Mouse (Mus musculus): Measurements from ENCODE around the gene C9.

C9 gene

DNA sequence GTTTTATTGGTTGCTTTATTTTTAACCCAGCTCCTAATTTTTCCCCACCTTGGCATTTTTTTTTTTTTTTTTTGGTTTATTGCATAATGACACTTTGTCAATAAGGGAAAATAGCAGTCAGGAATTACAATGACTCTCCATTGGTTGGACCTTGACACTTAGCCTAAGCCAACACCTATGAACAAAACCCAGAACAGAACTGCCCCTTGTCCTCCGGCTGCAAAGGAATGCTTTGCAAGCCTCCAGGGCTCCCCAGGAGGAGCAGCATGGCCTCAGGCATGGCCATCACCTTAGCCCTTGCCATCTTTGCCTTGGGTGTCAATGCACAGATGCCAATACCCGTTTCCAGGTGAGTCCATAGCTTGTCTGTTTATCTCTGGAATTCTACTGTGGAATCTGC is at the start of gene C9:
C9 (plus strand) TSS at position 193 of the 400 bp plus-strand sequence.
- no peak for DNase-seq

DNA sequence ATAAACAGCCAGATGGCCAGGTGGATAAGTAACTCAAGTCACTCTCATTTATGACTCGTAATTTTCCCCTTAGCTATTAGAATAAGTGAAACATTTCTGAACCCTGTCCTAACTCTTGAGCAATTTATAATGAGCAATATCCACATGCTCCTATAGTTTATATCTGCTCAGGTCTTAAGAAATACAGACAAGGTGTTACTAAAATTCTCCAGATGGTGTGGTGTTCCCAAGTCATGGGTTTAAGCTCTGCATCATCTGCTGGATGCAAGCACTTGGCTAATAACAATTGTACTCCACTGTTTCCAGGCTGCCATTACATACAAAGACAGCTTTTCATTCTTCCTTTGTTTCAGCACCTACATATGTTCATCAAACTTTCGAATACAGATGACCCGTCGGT is 46.9 kb upstream of the C9 start:
- no peak for DNase-seq

DNA sequence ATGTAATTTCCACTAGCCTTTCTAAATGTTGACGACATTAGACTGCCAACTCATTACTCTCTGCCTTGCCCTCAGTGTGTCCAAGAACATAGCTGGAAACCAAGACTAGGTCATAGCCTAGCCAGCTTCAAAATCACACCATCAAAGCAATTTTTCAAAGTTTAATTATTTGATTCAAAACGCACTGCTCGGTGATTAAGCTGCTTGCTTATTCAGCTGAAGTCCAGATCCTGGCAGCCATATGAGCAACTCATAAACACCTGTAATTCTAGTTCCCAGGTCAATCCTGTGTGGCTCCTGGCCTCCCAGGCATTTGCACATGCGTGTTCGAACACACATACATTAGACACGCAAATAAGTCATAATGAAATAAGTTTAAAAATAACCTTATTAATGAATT is 46.2 kb upstream of the C9 start:
- DNase-seq = no peak

DNA sequence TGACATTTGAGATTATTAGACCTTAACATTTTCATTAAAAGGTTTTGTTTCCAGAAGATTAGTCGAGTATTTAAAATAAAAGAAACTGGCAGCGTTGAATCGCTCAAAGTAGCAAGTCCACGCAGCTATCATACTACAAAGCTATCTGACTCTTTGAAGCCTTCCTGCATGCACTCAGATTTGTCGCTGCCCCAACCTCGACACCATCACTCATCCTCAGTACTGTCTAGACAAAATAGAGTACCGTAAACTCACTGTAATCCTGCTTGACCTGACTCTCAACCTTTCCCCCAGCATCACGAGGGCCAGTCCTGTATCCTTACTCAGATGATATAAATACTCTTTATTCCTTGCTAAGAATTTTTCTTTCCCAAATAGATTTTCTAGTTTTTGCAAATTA is 45.0 kb upstream of the C9 start:
- no peak for DNase-seq

DNA sequence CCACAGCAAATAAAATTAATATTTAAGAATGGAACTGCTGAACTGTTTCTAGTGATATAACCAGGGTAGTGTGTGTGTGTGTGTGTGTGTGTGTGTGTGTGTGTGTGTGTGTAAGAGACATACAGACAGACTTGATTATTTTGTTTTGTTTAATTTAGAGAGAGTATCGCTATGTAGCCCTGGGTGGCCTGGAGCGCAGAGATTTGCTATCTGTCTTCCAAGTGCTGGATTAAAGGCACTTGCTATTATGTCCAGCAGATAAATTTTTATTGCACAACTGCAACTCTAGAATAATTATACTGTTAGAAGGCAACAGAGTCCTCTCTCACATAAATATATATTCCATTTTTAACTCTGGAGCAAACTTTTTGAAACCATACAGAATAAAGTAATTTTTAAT is 42.7 kb upstream of the C9 start:
- DNase-seq = no peak

DNA sequence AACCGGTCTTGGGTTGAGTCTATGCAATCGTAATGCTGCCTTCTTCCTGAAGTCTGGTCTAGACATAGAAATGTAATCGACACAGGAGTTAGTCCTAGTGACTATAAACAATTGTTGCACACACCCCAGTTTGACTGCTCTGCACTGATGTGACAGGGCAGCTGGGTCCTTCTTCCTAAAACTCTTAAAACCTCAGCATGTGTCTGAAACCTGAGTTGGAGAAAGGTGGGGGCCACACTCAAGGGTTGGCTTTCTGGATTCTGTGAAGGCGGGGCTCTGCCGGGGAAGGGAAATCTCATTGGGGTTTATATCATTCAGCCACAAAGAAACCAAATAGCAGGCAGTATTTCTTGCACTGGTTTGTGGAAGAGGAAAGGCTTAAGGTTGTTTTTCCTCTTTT is 41.0 kb upstream of the C9 start:
- no peak for DNase-seq

DNA sequence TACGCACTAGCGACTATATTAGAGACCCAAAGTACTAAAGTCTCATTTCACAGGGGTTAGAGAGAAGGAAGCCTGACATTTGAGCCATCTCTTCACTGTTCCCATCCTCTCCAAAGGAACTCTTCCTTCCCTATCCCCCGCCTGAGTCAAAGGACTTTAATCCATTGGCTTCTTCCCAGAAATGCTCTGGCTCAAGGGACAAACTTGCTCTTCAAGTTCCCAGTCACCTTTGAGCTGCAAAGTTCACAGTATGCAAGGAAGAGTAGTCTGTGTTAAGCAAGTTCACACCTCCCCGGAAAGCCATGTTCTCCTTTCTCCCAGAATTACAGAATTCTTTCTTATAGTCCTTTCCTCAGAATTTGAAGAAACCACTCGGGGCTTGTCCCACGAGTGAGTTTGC is 38.4 kb upstream of the C9 start:
- DNase-seq = peak; percentile 55 to 82

DNA sequence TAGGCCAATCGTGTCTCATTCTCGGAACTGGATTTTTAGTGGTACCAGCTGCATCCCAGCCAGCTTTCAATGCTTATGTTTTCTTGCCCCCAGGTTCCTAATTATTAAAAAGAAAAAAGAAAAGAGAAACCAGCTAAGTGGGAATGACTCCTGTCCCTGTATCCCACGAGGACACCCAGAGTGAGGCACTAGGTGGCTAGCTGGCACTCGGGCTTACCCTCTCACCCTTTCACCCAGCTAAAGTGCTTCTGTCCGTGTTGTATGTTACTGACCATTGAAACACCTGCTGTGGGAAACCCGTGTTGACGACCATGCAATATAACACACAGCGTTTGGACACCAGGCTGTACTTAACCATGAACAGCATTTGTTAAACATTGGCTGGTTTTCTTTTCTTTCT is 36.1 kb upstream of the C9 start:
- no peak for DNase-seq

DNA sequence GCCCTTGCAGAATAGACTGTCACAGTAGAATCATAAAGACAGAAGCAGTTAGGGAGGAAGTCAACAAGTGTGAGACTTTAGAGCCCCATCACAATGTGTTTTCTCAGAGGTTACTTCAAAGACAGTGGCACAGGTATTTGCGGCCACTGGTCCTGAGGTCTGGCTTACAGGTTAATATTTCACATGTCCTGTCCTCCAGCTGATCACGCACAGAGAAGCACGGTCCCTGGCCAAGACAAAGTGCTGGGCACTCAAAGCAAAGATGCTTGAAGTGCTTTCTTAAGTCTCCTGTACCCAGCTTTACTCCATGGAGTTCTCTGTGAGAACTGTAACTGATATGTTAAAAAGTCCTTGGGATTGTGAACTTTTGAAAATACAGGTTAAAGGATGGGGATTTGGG is 35.0 kb upstream of the C9 start:
- DNase-seq = peak; percentile 44 to 49

DNA sequence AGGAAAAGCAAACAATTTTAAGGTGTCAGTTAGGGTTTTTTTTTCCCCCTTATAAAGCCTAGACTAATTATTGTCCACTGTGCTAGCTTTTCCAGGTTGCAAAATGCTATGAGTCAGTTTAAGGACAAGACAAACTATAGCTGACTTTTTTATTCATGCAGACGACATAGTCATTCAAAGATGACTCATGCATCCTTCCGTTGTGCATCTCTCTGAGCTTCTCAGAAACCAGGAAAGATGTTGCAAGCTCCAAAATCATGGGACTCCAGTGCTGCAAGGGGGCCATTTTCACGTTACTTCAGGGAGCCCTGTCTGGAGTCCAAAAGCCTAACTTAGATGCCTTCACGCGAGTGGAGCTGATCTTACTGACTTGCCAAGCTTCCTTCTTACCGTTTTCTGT is 33.8 kb upstream of the C9 start:
- DNase-seq = no peak

DNA sequence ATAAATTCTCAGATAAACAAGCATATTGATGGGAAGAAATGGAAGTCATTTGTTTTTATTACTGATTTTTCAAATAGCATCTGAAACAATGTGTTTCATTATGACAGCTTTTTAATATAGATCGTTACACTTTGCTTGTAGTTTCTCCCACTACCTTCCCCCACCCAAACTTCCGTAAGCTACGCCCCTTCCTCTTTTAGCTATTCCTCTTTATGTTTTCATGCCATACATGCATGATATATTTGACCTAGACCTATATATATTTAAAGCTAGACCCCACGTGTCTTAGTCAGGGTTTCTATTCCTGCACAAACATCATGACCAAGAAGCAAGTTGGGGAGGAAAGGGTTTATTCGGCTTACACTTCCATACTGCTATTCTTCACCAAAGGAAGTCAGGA is 29.8 kb upstream of the C9 start:
- DNase-seq = no peak

DNA sequence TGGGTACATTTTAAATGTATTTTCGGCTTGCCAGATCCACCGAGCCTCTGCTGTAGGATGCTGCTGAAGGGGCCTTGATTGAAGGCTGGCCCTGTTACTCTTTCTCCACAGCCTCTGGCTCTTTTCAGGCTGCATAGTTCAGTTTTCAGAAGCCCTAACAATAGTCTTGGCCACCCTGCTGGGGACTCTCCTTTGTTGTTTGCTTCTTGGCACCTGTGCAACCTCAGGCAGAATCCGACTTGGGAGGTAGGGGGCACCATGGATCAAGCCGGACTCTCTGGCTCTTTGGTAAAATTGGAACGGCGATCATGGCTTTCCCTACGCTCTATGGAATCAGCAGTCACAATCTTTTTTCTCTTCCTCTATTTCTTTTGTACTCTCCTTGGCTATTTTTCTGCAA is 13.3 kb upstream of the C9 start:
- no peak for DNase-seq

DNA sequence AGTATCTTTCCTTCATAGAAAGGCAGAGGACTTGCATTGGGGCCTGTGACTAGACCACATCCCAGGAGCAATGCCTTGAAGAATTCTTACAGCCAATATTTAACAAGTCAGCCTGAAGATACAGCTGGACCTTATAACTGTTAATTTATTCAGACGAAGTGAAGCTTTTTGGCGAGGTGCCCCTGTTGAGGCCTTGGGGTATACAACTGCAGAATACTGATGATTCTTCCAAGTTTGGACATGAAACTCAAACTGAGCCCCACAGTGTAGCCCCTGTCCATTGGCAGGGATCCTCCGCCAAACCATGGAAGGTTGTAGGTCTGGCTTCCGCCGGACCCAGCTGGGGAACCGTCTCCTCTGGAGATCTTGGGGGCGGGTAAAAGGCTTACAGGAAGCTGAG is 12.7 kb upstream of the C9 start:
- peak in 1 of 2 experiments; percentile 23 for DNase-seq

DNA sequence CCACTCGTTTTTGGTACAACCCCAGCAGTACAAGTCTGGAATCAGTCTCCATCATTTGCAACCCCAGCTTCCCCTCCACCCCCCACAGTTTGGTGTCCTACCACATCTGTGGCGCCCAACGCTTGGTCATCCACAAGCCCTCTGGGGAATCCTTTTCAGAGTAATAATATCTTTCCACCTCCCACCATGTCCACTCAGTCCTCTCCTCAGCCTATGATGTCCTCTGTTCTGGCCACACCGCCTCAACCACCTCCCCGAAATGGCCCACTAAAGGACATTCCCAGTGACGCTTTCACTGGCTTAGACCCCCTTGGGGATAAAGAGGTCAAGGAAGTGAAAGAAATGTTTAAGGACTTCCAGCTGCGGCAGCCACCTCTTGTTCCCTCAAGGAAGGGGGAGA is 9.8 kb upstream of the C9 start:
- DNase-seq = no peak

DNA sequence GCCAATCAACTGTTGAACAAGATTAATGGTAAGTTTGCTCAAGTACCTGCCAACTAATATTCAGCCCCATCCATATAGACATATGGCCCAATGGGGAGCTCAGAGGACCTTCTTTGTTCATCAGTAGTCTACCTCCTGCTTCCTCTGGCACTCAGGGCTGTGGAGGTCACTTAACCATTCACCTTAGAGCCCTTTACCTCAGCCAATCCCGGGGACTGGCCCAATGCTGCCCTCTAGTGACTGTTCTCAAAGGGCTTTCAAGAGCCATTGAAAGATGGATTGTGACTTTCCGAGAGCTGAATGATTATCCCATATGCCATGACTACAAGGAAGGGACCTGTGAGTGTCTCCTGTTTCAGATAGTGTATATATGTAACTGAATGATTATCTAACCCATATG is 9.4 kb upstream of the C9 start:
- DNase-seq = peak; percentile 39 to 69

DNA sequence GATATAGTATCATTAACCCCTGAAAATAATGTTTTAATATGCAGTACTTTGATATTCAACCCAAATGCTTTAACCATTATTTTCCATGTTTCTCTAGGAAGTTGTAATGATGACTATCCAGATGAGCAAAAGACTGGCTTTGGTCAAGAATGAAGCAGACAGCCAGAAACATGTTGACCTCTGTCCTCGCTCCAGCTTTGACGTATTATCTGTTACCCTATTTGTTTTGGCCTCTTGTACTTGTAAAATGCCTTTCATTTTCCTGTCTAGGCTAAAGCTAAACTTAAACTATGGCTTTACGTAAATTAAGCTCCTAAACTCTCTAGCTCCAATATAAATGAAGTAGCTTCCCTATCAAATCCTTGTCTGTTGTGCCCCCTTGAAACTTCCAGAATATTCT is 6.4 kb upstream of the C9 start:
- no peak for DNase-seq

DNA sequence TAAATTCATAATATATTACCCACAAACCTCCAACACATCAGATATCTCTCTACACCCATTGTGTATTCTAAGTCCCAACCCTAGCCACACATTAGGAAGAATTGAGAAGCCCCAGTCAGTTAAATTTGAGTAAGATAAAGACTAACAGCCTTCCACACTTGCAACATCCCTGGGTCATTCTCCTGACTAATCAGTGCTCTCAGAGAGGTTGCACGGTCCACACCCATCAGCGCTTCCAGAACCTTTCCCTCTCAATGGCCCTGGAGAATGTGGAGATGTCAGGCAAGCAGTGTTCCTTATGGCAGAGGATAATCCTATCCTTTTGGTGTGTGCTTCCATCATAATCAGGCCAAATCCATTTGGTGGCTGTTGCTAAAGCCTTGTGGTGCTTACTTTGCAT is 675 bp upstream of the C9 start:
- no peak for DNase-seq

DNA sequence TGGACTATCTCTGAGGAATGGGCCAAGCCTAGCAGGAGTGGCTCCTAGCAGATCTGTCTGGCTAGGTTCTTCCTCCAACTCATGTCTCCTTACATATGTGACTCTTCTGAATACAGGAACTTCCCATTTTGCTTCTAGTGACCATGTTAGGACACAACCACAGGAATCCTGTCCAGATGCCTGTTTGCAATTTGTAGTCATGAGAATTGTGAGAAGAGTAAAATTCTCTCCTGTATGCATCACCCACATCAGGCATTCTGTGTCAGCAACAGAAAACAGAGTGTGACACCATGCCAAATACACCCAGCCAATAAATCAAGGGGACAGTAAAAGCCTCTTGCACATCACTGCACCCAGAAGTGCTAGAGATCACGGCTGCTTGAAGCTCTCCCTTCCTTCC is 1.1 kb downstream of the C9 start:
- DNase-seq = no peak

DNA sequence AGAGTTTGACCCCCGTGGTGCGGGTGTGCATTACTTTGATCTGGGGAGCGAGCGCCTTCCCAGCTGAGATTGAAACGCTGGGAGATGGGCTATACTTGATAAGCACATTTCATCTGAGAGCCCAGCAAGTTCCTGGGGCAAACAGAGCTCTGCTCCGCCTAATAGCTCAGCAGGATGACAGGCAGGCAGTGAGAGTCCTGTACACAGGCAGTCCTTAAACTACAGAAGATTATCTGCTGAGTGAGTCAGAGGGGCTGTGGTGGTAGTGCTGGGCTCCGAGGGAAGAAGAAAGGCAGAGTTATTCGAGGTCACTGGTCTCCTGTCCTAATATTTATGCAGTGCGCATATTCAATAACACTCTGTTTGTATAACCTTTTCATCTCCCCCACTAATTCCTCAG is 3.8 kb downstream of the C9 start:
- no peak for DNase-seq

DNA sequence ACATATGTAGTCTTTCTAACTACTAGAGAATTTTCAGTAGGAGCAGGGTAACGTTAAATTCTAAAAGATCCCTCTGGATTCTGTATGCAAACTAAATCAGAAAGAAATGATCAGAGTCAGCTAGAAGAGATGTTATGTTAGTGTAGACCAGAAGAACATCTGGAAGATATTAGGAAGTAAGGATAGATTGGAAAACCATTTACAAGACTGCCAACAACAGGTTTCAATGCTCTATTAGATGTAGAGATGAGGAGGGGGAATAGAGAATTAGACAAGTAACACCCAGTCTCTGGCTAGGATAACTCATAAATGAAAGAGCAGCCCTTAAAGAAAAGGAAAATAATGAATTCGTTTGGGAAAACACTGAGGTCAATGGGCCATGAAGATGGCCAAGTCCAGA is 9.3 kb downstream of the C9 start:
- no peak for DNase-seq

DNA sequence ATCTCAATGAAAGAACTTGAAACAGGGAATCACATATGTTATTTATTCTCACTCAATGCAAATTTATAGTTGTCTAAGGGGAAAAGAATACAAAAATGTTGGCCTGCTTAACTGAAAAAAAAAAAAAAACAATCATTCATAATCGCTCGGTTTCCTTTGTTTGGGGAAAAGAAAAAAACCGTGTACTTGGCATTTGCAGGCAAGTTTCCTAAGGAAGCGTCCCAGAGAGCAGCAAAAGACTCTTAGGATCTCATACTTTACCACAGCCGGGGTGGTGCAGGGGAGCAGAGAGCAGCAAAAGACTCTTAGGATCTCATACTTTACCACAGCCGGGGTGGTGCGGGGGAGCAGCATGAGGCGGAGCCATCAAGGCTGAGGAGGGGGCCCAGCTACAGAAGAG is 16.3 kb downstream of the C9 start:
- no peak for DNase-seq

DNA sequence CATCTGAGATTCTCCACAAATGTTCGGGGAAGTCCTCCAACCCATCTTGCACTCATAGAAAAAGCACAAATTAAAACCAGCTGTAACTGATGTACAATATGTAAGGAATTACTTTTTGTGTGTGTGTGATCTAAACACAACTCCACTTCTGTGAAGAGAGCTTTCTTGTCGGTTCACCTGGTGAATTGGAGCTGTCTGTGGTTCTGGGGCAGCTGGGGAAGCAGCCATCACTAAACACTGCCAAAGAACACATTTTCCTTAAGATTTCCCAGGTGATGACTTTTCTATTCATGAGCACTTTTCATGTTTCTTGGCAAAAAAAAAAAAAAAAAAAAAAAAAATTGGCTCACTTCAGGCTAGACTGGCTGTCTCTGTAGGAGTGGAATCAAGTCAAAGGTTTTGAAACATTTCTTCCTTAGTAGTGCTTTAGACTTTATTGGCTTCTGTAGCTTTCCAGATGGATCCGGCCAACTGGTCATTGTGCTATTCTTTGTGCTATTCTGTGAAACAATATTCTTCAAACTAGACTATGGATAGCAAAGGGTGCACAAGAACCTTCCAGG is 18.3 kb downstream of the C9 start:
- DNase-seq = no peak

DNA sequence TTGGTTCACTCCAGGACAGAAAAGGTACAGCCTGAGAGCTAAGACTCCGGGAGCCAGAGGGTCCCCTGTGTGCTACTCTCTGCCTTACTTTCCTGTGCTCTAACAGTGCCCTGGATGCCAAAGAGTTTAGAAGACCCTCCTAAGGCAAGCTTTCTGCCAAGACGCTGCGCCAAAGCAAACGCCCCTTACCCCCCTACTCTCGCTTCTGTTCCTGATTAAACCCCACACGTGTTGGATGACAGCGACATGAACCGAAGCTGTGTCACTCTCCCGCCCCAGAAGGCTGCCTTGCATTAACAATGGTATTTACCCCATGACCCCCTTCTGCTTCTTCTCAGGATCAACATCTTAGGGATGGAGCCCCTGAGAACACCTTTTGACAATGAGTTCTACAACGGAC is 21.9 kb downstream of the C9 start:
- DNase-seq = no peak

DNA sequence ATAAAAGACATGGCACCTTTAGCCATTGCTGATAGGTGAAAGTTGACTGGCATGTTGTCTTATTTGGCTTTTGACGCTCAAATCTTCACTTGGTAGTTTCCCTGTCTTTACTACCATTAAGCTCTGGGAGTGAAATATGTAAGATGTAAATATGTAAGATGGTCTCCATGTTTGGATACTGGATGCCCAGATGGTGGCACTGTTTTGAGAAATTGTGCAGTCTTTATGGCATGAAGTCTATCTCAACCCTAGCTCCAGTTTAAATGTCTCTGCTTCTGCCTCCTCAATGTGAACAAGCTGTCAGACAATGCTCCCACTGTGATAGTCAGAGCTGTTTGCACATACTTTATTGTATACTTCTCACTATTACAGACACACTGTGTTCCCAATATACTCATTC is 23.7 kb downstream of the C9 start:
- no peak for DNase-seq

DNA sequence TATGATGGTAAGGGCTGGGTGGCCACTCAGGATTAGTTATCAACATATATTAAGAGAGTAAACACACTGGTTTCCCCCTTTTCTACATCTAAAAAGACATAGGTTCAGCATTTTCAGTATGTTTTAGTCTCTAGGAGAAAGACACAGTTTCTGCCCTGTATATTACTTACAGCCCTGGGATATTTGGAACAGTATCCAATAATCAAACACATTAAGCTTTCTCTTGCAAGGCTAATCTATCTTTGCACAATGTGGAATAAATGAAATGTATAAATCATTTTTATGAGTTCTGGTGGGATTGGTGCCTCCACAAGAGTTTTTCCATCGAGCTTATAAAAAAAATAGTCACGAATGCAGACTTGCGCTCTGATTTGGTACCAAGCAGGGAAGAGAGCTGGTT is 24.3 kb downstream of the C9 start:
- DNase-seq = no peak

DNA sequence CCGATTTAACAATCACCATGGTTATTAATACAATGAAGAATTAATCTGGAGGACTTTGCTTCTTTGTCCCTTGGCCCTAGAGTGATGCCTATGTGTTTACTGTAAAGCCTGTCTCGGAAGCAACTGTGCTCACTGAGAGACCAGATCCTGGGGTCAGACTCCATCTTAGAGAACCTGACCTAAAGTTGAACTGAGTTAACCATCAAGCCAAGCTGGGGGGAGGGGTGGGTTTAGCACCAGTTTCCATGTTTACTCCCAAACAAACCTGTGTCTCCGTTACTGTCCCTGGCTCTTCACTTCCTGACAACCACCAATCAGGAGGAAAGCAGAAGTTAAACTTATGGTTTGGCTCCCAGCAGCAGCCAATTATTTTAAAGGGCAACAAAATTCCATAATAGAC is 38.4 kb downstream of the C9 start:
- peak in 1 of 2 experiments; percentile 14 for DNase-seq

All from kidney, adult 8-10 months (tissue).